Mouse (Mus musculus): ENCODE results near the gene Cnpy4.

DNA sequence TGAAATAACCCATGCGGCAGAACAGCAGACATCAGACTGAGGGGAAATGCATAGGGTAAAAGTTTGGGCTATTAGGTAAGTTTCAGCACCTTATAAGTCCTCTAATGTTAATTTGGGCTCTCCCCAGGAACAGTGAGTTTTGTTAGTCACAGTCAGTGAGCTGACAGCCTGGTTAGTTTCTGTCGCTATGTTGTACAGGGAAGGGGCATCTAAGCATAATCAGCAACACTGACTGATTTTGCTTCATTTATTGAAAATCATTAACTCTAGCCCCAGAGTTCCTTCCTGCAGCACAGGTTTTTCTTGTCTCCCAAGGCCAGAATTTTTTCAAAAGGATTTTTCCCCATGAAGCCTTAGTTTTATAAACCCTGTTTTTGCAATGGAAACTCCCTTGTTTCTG is 46.5 kb downstream of the Cnpy4 start:
- TF ChIP-seq POLR2A (IDR thresholded peaks at IDR 0.05; ENCODE audit: extremely low read depth, insufficient read depth, low read length) (no peak), CTCF (IDR thresholded peaks at IDR 0.05; ENCODE audit: low read depth, low read length) (no peak)
